ENCODE assay signal across 22 mouse cellular contexts in genomic region chr16:20196962-20197361, GRCm38 (mm10). TPM values are rescaled to one million over a fixed set of nuclear protein-coding genes. Genes with fewer than 3 reads are reported as not detected.
DNase-seq lines count a peak whose midpoint lies in the region; ATAC-seq lines count a peak whose summit lies in the region.
"Had no signal": no experiment of that assay in that cellular context is flagged by ENCODE, and none has a peak within 500 bp of the region (broad histone marks: within the 10 kb centered on the region; RNA-seq: fewer than 3 reads in every experiment).

No protein-coding gene starts in this region.

- peaks cover 55% of the 10 kb centered on the region for H3K36me3 ChIP-seq in liver, embryonic 15.5 days (replicated peaks)
- H3K36me3 ChIP-seq in intestine, embryonic 15.5 days = peaks cover 31% of the 10 kb centered on the region

- H3K4me3 ChIP-seq in liver, embryonic 15.5 days (replicated peaks) = no peak overlapping the region
- no peak overlapping the region for H3K4me3 ChIP-seq in intestine, embryonic 15.5 days (replicated peaks)
- H3K4me3 ChIP-seq: embryonic facial prominence, embryonic 12.5 days; forebrain, embryonic 12.5 days; gastrocnemius, adult 2 months; heart, embryonic 13.5 days; hindbrain, embryonic 15.5 days had no signal

- peak; percentile 86; the same call in 1 of the 2 replicates for ATAC-seq in frontal cortex, adult (ENCODE audit: low TSS enrichment)
- ATAC-seq in liver, embryonic 15.5 days (ENCODE audit: insufficient read depth) = peak; percentile 52; the same call in 1 of the 2 replicates
- no peak for ATAC-seq in megakaryocyte progenitor cell, adult 5-6 weeks (replicated peaks; ENCODE audit: poor library complexity)
- no peak for ATAC-seq in intestine, embryonic 15.5 days
- ATAC-seq: forebrain, embryonic 16.5 days had no signal

- H3K4me1 ChIP-seq in liver, embryonic 15.5 days (replicated peaks) = no peaks in the 10 kb centered on the region
- peaks cover 2% of the 10 kb centered on the region; the same call in 1 of the 2 replicates for H3K4me1 ChIP-seq in intestine, embryonic 15.5 days (replicated peaks)
- H3K4me1 ChIP-seq: embryonic facial prominence, embryonic 12.5 days; forebrain, embryonic 12.5 days; heart, embryonic 13.5 days; hindbrain, embryonic 15.5 days had no signal

- H3K9me3 ChIP-seq in liver, embryonic 15.5 days (replicated peaks) = no peaks in the 10 kb centered on the region
- no peaks in the 10 kb centered on the region for H3K9me3 ChIP-seq in intestine, embryonic 15.5 days
- H3K9me3 ChIP-seq: embryonic facial prominence, embryonic 12.5 days; forebrain, embryonic 12.5 days; heart, embryonic 13.5 days; hindbrain, embryonic 15.5 days had no signal

- WGBS in liver, embryonic 15.5 days (ENCODE audit: insufficient replicate concordance) = 77% methylated on average over 5 of the region's 5 CpGs
- 93% methylated on average over 5 of the region's 5 CpGs for WGBS in intestine, embryonic 15.5 days

- no peaks in the 10 kb centered on the region for H3K27me3 ChIP-seq in liver, embryonic 15.5 days
- H3K27me3 ChIP-seq in intestine, embryonic 15.5 days (replicated peaks) = no peaks in the 10 kb centered on the region
- H3K27me3 ChIP-seq: embryonic facial prominence, embryonic 12.5 days; forebrain, embryonic 12.5 days; heart, embryonic 13.5 days; hindbrain, embryonic 15.5 days had no signal

- no peak overlapping the region for H3K27ac ChIP-seq in liver, embryonic 15.5 days (replicated peaks)
- no peak overlapping the region for H3K27ac ChIP-seq in intestine, embryonic 15.5 days
- H3K27ac ChIP-seq: embryonic facial prominence, embryonic 12.5 days; forebrain, embryonic 12.5 days; gastrocnemius, adult 2 months; heart, embryonic 13.5 days; hindbrain, embryonic 15.5 days had no signal

- no peak overlapping the region for H3K9ac ChIP-seq in liver, embryonic 15.5 days
- H3K9ac ChIP-seq in intestine, embryonic 15.5 days = no peak overlapping the region
- H3K9ac ChIP-seq: embryonic facial prominence, embryonic 12.5 days; forebrain, embryonic 12.5 days; heart, embryonic 13.5 days; hindbrain, embryonic 15.5 days had no signal

- H3K4me2 ChIP-seq in liver, embryonic 15.5 days = no peak overlapping the region
- no peak overlapping the region for H3K4me2 ChIP-seq in intestine, embryonic 15.5 days (replicated peaks)
- H3K4me2 ChIP-seq: embryonic facial prominence, embryonic 12.5 days; forebrain, embryonic 12.5 days; heart, embryonic 13.5 days; hindbrain, embryonic 15.5 days had no signal

- no peak for DNase-seq in frontal cortex, postnatal 25 days (ENCODE audit: low spot score in 2 of 2)
- peak; percentile 20 for DNase-seq in 3T3-L1 (ENCODE audit: low read depth, low spot score)
- DNase-seq in c-Kit-negative CD71-positive TER-119-positive erythroid progenitor cells, embryonic 14.5 days (ENCODE audit: low read depth, low spot score) = peak; percentile 11
- DNase-seq in thymus, postnatal 25 days = no peak
- DNase-seq: adrenal gland, adult 8-10 months; adrenal gland, postnatal 36 days; cerebellum, adult 11-12 months; cerebellum, adult 9-10 months; cerebellum, postnatal 25 days; gastrocnemius, adult 2 months; gastrocnemius, postnatal 25 days; heart, postnatal 36 days had no signal

RNA-seq across cellular contexts. Expression of gene Map6d1, which starts 44.2 kb away (rescaled TPM):
- polyA plus RNA-seq in liver, embryonic 15.5 days (2015; fragmentation: Nextera tagmentation; extraction: Ambion mirVana) = 0.03 TPM in 1 of 2 replicates, not detected in the other
- not detected in 2 replicates for total RNA-seq in megakaryocyte progenitor cell, adult 5-6 weeks (2015)
- total RNA-seq in megakaryocyte progenitor cell, adult 5-6 weeks (2017) = not detected in 2 replicates
- polyA plus RNA-seq in intestine, embryonic 15.5 days (2015; fragmentation: Nextera tagmentation; extraction: Ambion mirVana) = 0.49 and 0.60 TPM in 2 replicates
- total RNA-seq: granulocyte monocyte progenitor cell, adult 5-6 weeks had no signal

RNA-seq across cellular contexts. Expression of gene Yeats2, which starts 56.1 kb away (rescaled TPM):
- polyA plus RNA-seq in liver, embryonic 15.5 days (2015; fragmentation: Nextera tagmentation; extraction: Ambion mirVana) = 4.7 and 5.1 TPM in 2 replicates
- 38.9 and 46.6 TPM in 2 replicates for total RNA-seq in megakaryocyte progenitor cell, adult 5-6 weeks (2015)
- 31.9 and 32.6 TPM in 2 replicates for total RNA-seq in megakaryocyte progenitor cell, adult 5-6 weeks (2017)
- polyA plus RNA-seq in intestine, embryonic 15.5 days (2015; fragmentation: Nextera tagmentation; extraction: Ambion mirVana) = 21.7 and 22.7 TPM in 2 replicates

Comparison
In these comparisons a context has a peak if more than half of its experiments do, and no peak if none do; other contexts are left out.
1. ATAC-seq: peak in frontal cortex, adult (single experiment) and liver, embryonic 15.5 days (single experiment); none in megakaryocyte progenitor cell, adult 5-6 weeks (single experiment) and intestine, embryonic 15.5 days (single experiment).
2. DNase-seq: peak in 3T3-L1 (single experiment) and c-Kit-negative CD71-positive TER-119-positive erythroid progenitor cells, embryonic 14.5 days (single experiment); none in frontal cortex, postnatal 25 days (0 of 2) and thymus, postnatal 25 days (single experiment).